Mouse (Mus musculus) adipocyte (in vitro differentiated cells): ENCODE data around the gene Gmppa.

Experiments
- DNase-seq: peaks from one replicate; pipeline ENCODE4 v3.0.0-alpha.2; 2016; ENCODE audit warnings: low spot score

The Gmppa gene

GRCm38 (mm10) chr1:75435475-75436328, at the start of gene Gmppa:
Gene Gmppa, plus strand, starts transcription at chr1:75435930.
- peak; percentile 84 for DNase-seq

- DNase-seq, result no peak
These were observed 49.6 kb upstream of the Gmppa start for GRCm38 (mm10) chr1:75386149-75386548.

DNA sequence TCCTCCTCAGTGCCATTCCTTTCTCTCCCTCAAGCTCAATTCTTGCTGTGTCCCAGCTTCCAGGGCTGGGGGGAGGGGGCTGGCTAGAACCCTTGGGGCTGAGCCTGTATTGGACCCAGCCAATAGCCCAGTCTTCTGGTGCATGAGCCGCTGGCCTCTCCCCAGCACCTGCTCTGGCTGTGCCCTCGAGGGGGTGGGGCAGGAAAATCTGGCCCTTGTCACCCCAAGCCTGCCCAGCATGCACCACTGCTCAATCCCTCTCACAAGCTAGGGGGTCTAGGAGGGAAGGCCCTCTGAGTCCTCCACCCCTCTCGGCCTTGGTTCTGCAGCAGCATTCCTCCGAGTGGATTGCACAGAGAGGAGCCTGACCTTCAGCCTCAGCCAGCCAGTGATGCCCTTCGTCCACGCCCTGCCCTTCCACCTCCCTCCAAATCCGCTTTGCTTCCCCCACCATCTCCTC, 48.2 kb upstream of the Gmppa start:
- no peak for DNase-seq

GRCm38 (mm10) chr1:75387929-75388897, 47.5 kb upstream of the Gmppa start:
- DNase-seq, result no peak

DNA sequence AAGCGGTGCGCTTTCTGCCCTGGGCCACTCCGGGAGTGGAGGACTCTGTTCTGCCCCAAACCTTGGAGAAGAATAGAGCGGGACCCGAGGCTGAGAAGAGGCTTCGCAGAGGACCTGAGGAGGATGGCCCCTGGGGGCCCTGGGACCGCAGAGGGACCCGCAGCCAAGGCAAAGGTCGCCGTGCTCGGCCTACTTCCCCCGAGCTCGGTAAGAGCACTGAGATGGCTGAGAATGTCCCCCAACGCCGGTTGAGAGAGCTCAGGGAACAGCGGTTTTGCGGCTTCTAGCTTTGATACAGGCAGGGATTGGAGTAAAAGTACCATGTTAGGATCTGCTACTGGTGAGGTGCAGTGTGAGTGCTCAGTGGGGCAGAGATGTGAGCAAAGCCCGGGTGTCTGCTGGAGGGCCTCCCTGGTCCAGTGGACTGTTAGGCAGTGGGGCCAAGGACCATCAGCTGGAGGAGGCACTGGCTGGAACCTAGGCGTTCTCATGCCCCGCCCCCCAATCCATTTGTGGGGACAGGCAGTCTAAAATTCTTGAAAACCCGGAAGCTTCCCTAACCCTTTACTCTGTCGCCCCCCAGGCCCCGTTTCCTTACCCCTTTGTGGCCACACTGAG, 46.7 kb upstream of the Gmppa start:
- DNase-seq, result no peak

- peak; percentile 43 for DNase-seq
These were observed 42.6 kb upstream of the Gmppa start for GRCm38 (mm10) chr1:75393139-75393538.

DNA sequence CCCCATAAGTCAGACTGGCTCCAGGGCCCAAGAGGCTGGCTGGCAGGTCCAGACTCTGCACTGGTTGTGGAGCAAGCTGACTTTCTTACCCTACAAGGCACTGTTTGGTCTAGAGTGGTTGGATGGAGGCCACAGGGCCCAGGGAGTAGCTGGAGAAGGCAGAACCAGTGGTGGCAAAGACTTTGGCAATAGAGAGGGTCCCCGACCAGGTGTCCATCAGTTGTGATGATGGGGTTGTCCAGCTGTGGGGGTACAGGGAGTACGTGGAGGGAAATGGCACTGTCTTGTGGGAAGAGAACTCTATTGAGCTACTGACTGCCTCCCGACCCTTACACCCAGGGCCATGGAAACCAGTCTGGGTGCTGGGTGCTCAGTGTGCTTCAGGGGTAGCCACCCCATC, 41.9 kb upstream of the Gmppa start:
- no peak for DNase-seq

DNA sequence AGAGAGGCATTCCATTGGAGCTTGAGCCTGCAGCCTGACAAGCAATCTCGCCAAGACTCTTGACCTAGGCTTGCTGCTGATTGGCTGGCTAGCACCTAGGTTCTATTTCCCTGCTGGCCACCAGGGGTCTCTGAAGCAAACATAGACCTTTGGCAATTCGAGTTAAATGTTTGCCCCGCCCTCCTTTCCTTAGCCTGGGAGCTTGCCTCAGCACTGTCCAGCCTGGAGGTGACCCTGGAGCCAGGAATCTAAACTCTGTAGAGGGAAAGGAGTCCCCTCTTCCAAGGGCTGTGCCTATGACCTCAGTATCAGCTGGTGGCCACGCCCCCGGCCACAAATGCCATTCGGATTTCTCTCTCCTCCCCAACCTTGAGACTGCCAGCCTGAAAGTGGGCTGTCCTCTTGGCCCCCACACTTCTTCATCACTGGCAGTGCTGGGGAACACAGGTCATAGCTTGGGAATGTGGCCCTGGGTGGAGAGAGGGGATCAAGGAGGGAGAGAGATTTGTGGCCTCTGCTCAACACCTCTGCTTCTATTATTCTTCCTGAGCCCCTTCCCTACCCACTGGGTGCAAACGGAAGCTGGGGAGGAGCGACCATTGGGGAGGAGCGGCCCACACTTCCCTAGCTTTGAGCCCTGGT, 36.8 kb upstream of the Gmppa start:
- peak; percentile 91 for DNase-seq

DNA sequence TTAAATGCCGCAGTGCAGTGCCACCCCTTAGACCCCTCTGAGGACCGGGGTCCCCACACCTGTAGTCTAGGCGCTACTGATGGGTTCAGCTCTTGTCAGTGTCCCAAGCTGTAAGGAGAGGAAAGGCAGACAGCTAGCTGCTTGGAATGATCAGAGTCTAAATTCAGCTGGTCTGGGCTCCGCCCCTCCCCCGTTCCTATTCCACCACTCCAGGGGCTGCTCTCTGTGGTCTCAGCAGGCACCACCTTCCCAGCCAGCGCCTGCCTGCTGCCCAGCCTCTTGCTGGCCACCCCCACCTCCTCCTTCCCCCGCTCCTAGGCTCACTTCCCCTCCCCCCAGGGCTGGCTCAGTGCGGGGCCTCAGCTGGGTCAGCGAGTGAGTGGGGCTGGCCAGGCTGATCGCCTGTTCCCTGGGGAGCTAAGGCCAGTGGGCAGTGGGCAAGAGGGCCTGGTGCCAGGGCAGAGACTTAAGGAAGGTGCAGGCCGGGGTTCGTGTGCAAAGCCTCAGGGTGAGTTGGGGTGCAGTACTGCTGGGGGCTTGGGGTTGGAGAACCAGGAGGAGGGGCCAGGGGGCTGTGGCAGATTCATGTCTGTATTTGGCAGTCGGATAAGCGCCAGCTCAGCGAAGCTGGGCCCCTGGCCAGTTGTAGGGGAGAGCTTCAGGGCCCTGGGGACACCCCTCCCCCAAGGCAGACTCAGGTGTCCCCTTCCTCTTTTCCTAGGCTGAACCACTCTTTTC, 35.8 kb upstream of the Gmppa start:
- DNase-seq, result peak; percentile 50

- DNase-seq, result no peak
These were observed 35.1 kb upstream of the Gmppa start for GRCm38 (mm10) chr1:75400493-75401115.

GRCm38 (mm10) chr1:75405547-75405946, 30.2 kb upstream of the Gmppa start:
- DNase-seq, result no peak

DNA sequence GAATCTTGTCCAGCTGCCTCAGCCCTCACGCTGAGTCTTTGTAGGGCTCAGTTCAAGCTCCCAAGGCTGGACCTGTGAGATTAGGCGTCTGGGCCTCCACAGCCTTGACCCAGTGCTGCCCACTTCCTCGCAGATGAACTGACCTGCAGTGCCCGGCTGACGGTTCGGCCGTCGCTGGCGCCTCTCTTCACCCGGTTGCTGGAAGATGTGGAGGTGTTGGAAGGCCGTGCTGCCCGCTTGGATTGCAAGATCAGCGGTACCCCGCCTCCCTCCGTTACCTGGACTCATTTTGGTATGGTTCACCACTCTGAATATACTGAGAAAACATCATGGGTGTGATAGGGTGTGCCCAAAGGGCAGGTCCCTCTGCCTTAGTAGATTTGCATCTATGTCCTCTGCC, 29.6 kb upstream of the Gmppa start:
- no peak for DNase-seq

- DNase-seq, result no peak
These were observed 28.7 kb upstream of the Gmppa start for GRCm38 (mm10) chr1:75407056-75407455.

DNA sequence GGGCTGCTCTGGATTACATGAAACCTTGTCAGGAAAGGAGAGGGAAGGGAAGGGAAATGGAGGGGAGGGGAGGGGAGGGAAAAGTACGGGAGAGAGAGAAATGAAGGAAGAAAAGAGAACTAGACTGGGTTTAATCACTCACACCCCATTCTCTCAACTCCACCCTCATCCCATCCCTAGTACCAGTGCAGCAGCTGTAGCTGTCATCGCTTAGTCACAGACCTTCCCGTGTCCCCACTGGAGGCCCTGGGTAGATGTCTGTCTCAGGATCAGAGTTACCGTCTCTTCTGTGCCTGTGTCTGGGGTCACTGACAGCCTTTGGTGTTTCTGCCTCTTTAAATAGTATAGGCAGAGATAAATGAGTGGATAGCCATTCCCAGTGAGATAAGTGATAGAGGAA, 27.5 kb upstream of the Gmppa start:
- no peak for DNase-seq

- DNase-seq, result no peak
These were observed 25.8 kb upstream of the Gmppa start for GRCm38 (mm10) chr1:75409950-75410349.

GRCm38 (mm10) chr1:75412196-75412595, 23.5 kb upstream of the Gmppa start:
- no peak for DNase-seq

GRCm38 (mm10) chr1:75413749-75414148, 22.0 kb upstream of the Gmppa start:
- DNase-seq, result no peak

- no peak for DNase-seq
These were observed 13.9 kb upstream of the Gmppa start for GRCm38 (mm10) chr1:75421794-75422193.

- DNase-seq, result no peak
These were observed 13.4 kb upstream of the Gmppa start for GRCm38 (mm10) chr1:75422216-75422822.

DNA sequence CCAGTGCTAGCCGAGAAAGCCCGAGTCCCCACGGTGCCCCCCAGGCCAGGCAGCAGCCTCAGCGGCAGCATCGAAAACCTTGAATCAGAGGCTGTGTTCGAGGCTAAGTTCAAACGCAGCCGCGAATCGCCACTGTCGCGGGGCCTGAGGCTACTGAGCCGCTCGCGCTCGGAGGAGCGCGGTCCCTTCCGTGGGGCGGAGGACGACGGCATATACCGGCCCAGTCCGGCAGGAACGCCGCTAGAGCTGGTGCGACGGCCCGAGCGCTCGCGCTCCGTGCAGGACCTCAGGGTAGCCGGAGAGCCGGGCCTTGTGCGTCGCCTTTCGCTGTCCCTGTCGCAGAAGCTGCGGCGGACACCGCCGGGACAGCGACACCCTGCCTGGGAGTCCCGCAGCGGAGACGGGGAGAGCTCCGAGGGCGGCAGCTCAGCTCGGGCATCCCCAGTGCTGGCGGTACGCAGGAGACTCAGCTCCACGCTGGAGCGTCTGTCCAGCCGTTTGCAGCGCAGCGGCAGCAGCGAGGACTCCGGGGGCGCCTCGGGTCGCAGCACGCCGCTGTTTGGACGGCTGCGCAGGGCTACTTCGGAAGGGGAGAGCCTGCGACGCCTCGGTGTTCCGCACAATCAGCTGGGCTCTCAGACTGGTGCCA, 12.8 kb upstream of the Gmppa start:
- DNase-seq, result no peak
